Mouse (Mus musculus) testis, adult 2 months (tissue): Measurements from ENCODE around the gene Itgal. TPM values are rescaled to one million over a fixed set of nuclear protein-coding genes. Genes with fewer than 3 reads are reported as not detected.
"Not testable (repeated sequence)": the region's sequence is repeated elsewhere in the genome, so short reads cannot be mapped to it uniquely, and the experiment has no call there.

Experiments used
- H3K27ac ChIP-seq: fragments of 200-500 bp; 2 replicates; pipeline ENCODE4 v1.5.1; 2012; ENCODE audit warnings: low read depth, low read length; ENCODE audit not compliant: control insufficient read depth, insufficient read depth
- H3K27me3 ChIP-seq: fragments of 200-500 bp; 2 replicates; pipeline ENCODE4 v1.6.1; 2012; ENCODE audit warnings: mild to moderate bottlenecking, low read length, moderate library complexity; ENCODE audit not compliant: control insufficient read depth, insufficient read depth
- H3K36me3 ChIP-seq: fragments of 200-500 bp; 2 replicates; pipeline ENCODE4 v1.6.1; 2012; ENCODE audit warnings: mild to moderate bottlenecking, low read length; ENCODE audit not compliant: control insufficient read depth, insufficient read depth
- H3K4me1 ChIP-seq: fragments of 200-500 bp; 2 replicates; pipeline ENCODE4 v1.6.1; 2012; ENCODE audit warnings: low read length; ENCODE audit not compliant: control insufficient read depth, insufficient read depth
- H3K4me3 ChIP-seq: fragments of 200-500 bp; 2 replicates; pipeline ENCODE4 v1.5.1; 2012; ENCODE audit warnings: low read depth, mild to moderate bottlenecking, low read length, moderate library complexity, mixed read lengths; ENCODE audit not compliant: control insufficient read depth
- CTCF ChIP-seq: fragments of 200-500 bp; IDR thresholded peaks from 2 replicates; pipeline ENCODE4 v1.5.1; 2012; ENCODE audit warnings: low read depth, mild to moderate bottlenecking, inconsistent platforms, low read length, moderate library complexity; ENCODE audit not compliant: control insufficient read depth, insufficient read depth, insufficient replicate concordance
- POLR2A ChIP-seq: fragments of 200-500 bp; IDR thresholded peaks from 2 replicates; pipeline ENCODE4 v1.6.1; 2012; ENCODE audit warnings: low read depth, mild to moderate bottlenecking, inconsistent platforms, low read length, moderate library complexity; ENCODE audit not compliant: control insufficient read depth
- polyA plus RNA-seq: library from polyadenylated mRNA; depleted of rRNA; stranded (reverse); fragments of >200 nt; gene quantifications from 2 replicates; pipeline ENCODE4 v1.2.3, GENCODE M21; 2012; rRNA removed

Gene Itgal
- polyA plus RNA-seq, 1 experiment = 0.79 TPM

DNA sequence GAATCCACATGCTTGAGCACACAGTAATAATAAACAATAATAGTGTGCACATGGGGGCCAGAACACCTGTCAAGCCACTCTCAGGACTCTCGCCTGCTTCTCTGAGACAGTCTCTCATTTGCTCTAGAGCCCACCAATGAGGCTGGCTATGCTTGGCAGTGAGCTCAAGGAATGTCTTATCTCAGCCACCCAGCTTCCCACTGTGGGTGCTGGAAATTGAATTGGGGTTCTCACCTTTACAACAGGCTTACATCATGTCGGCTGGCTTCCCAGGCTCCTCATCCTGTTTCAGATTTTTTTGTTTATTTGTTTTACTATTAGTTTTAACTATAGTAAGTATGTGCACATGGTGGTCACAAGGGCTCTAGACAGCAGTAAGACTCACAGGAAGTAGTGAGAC is 75.2 kb downstream of the Itgal start:
- Histone ChIP-seq H3K36me3 (no peaks in the 10 kb centered on the region), H3K27me3 (no peaks in the 10 kb centered on the region), H3K4me1 (peaks cover 4% of the 10 kb centered on the region; the same call in 1 of the 2 replicates), H3K4me3 (no peak overlapping the region), H3K27ac (no peak overlapping the region)
- TF ChIP-seq CTCF (no peak), POLR2A (no peak)

DNA sequence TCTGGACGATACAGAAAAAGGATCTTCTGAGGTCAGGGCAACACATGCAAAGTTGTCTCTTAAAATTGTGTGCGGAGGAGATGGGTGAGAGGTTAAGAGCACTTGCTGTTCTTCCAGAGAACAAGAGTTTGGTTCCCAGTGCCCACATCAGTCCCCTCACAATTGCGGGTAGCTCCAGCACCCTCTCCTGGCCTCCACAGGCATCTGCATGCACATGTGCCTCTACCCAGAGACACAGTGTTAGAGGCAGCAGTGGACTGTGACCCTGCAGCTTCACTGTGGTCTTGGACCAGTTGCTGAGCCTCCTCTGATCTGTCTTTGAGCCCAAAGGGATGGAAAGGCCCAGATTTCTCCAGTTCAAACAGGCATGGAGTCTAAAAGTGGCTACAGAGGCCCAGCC is 75.8 kb downstream of the Itgal start:
- H3K4me1 ChIP-seq, H3K36me3 ChIP-seq, H3K4me3 ChIP-seq, H3K27ac ChIP-seq, H3K27me3 ChIP-seq: not testable (repeated sequence)

DNA sequence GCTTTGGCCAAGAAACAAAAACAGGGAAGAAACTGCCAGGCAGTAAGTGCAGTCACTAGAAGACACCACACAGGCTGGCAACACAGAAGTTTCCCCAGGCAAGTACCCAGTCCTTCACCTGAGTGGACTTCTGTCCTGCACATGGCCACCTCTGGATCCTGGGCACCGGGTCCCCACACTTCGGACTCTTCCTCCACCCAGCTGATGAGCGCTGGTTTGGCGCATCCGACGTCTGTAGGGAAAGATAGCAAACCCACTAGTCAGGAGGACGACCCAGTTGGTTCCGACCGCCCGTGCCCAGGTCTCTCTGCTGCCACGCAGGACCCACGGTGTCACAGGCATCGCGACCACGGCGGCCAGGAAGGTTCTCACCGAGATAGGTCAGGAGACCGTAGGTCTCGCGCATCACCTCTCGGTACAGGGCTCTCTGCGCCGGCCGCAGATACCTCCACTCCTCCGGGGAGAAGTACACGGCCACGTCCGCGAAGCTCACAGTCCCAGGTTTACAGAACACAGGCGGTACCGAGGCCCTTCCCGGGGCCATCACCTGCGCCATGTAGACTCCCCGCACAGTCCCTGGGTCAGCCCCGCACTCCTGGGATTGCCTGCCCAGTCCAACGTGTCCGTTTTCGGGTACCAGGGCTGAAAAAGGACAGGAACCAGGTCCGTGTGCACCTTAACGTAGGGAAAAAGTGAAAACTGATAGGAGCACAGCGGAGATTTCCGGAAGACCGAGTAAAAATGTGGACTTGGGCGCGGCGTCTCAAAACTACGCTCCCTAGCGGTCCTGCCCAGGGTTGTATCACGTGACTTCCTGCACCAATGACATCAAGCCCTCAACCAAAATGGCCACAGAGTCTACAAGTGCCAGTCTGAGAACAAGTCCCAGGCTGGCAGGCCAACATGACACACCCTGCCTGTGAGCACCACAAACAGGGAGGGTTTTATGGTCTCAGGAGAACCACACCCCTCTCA is 79.5 kb downstream of the Itgal start, which contains the start of gene Zfp747:
TSS of gene Zfp747 (minus strand) at position 780 of the 975 bp plus-strand sequence.
- H3K27ac ChIP-seq, H3K4me1 ChIP-seq, H3K27me3 ChIP-seq, H3K36me3 ChIP-seq: not testable (repeated sequence)
- H3K4me3 ChIP-seq = peak within 1 kb of the TSS; percentile 84
- TF ChIP-seq CTCF = peak; percentile 50; the same call in 1 of the 2 replicates
- 0 out of 2 replicates have a peak, but pooled peaks have one; percentile 18 for TF ChIP-seq POLR2A

DNA sequence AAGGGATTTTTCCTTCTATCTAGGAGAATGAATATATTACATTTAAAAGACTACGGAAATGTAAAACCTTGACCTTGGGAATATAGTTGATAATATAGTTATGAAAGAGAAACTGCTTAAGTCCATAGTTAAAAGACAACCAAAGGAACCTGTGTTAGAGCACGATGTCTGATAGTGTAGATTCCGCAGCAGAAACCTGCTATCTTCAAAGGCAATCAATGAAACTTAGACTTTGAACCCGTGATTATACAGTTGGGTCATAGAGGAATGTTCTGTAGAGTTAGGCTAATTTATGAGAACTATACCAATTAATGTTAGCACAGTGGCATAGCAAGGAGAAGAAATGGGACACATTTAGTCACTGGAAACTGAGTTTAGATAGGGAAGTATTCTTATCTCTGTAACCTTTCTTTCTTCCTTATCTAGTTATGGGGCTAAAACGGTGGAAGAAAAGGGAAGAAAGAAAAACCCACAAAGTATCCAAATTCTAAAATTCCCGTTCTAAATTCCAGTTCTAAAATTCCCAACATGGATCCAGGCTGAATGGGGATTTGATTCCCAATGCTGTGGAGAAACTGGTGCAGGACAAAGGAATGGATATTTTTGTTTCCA is 82.4 kb downstream of the Itgal start:
- H3K27ac ChIP-seq = no peak overlapping the region
- TF ChIP-seq POLR2A (no peak), CTCF (no peak)
- no peaks in the 10 kb centered on the region for H3K36me3 ChIP-seq
- no peaks in the 10 kb centered on the region for H3K27me3 ChIP-seq
- peaks cover 4% of the 10 kb centered on the region; the same call in 1 of the 2 replicates for H3K4me1 ChIP-seq
- no peak overlapping the region for H3K4me3 ChIP-seq

Other genes starting within 250 kb of the Itgal start
- 0.76 and 0.93 TPM in 2 replicates for gene Zg16, start 208.9 kb upstream of the Itgal start, polyA plus RNA-seq
- gene AI467606, start 204.9 kb upstream of the Itgal start, polyA plus RNA-seq = 4.6 and 4.9 TPM in 2 replicates
- gene Qprt, start 174.0 kb upstream of the Itgal start, polyA plus RNA-seq = 0.05 and 0.22 TPM in 2 replicates
- 0.09 and 0.10 TPM in 2 replicates for gene Spn, start 158.4 kb upstream of the Itgal start, polyA plus RNA-seq
- gene Cd2bp2, start 100.2 kb upstream of the Itgal start, polyA plus RNA-seq = 19.6 and 27.8 TPM in 2 replicates
- 5.1 and 6.3 TPM in 2 replicates for gene Tbc1d10b, start 87.8 kb upstream of the Itgal start, polyA plus RNA-seq
- 1.3 and 1.4 TPM in 2 replicates for gene Mylpf, start 87.4 kb upstream of the Itgal start, polyA plus RNA-seq
- 3.4 and 3.7 TPM in 2 replicates for gene Zfp553, start 63.2 kb upstream of the Itgal start, polyA plus RNA-seq
- gene Sept1, start 63.1 kb upstream of the Itgal start, polyA plus RNA-seq = 2.8 and 3.2 TPM in 2 replicates
- gene Zfp771, start 52.0 kb upstream of the Itgal start, polyA plus RNA-seq = 41.0 and 48.4 TPM in 2 replicates
- gene Dctpp1, start 35.6 kb upstream of the Itgal start, polyA plus RNA-seq = 22.2 and 23.7 TPM in 2 replicates
- 79.1 and 84.0 TPM in 2 replicates for gene Sephs2, start 22.2 kb upstream of the Itgal start, polyA plus RNA-seq
- 42.7 and 45.0 TPM in 2 replicates for gene Zfp768, start 49.3 kb downstream of the Itgal start, polyA plus RNA-seq
- gene Zfp747, start 79.8 kb downstream of the Itgal start, polyA plus RNA-seq = 1.0 and 1.4 TPM in 2 replicates
- gene 9130019O22Rik, start 90.9 kb downstream of the Itgal start, polyA plus RNA-seq = 0.32 and 0.37 TPM in 2 replicates
- gene E430018J23Rik, start 97.4 kb downstream of the Itgal start, polyA plus RNA-seq = 6.2 and 6.7 TPM in 2 replicates
- 0.30 and 0.31 TPM in 2 replicates for gene Zfp764, start 110.6 kb downstream of the Itgal start, polyA plus RNA-seq
- gene Zfp688, start 125.8 kb downstream of the Itgal start, polyA plus RNA-seq = 18.6 and 30.1 TPM in 2 replicates
- 11.2 and 12.7 TPM in 2 replicates for gene Zfp689, start 152.9 kb downstream of the Itgal start, polyA plus RNA-seq
- 55.4 and 58.4 TPM in 2 replicates for gene Prr14, start 163.4 kb downstream of the Itgal start, polyA plus RNA-seq
- gene Fbrs, start 182.9 kb downstream of the Itgal start, polyA plus RNA-seq = 42.8 and 44.8 TPM in 2 replicates
- 13.7 and 20.0 TPM in 2 replicates for gene Srcap, start 215.7 kb downstream of the Itgal start, polyA plus RNA-seq
- gene Gm42715, start 223.3 kb downstream of the Itgal start, polyA plus RNA-seq = 6.1 and 6.6 TPM in 2 replicates